In the genomic region with DNA sequence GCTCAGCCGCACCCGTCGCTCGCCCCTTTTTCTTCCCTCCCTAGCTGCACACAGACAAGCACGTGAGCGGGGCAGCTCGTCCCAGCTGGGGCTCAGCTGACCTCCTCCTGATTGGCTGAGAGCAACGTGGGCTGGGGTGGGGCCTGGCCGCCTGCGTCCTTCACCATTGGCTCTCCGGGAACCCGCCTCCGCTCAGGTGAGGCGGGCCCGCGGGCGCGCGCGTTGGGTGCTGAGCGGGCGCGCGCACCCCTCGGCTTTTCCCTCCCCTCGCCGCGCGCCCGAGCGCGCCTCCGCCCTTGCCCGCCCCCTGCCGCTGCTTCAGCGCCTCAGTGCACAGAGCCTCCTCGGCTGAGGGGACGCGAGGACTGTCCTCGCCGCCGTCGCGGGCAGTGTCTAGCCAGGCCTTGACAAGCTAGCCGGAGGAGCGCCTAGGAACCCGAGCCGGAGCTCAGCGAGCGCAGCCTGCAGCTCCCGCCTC, we compare ENCODE assay signal across 8 mouse cellular contexts. TPM values are rescaled to one million over a fixed set of nuclear protein-coding genes. Genes with fewer than 3 reads are reported as not detected.
A peak's percentile ranks its signal among the peaks of the same experiment; 100 is the strongest.
DNase-seq lines count a peak whose midpoint lies in the region; ATAC-seq and TF ChIP-seq lines count a peak whose summit lies in the region.

No protein-coding gene starts in this region.

- peaks cover 43% of the 10 kb centered on the region for H3K79me3 ChIP-seq in C2C12 (ENCODE audit: low read depth)

- H3K27ac ChIP-seq in heart, embryonic 12.5 days (ENCODE audit: poor library complexity, severe bottlenecking): peak overlapping the region; percentile 99
- peak overlapping the region; percentile 99 for H3K27ac ChIP-seq in kidney, postnatal 0 days
- H3K27ac ChIP-seq in liver, embryonic 11.5 days (ENCODE audit: low read depth, low read length): peak overlapping the region; percentile 94
- peak overlapping the region; percentile 99 for H3K27ac ChIP-seq in stomach, embryonic 14.5 days (ENCODE audit: low read length)

- H3K79me2 ChIP-seq in C2C12 (ENCODE audit: control insufficient read depth, insufficient read depth): peaks cover 45% of the 10 kb centered on the region

- ATAC-seq in heart, embryonic 12.5 days (ENCODE audit: insufficient number of reproducible peaks, low FRiP score): peak; percentile 100
- peak; percentile 99 for ATAC-seq in kidney, postnatal 0 days (replicated peaks; ENCODE audit: low FRiP score, low read depth)
- ATAC-seq in liver, embryonic 11.5 days (replicated peaks; ENCODE audit: low FRiP score): peak; percentile 99
- peak; percentile 100 for ATAC-seq in stomach, embryonic 14.5 days (ENCODE audit: insufficient number of reproducible peaks, insufficient read depth, low FRiP score, low read depth)

- peak; percentile 99 for TF ChIP-seq POLR2A in brain, embryonic 14.5 days (IDR thresholded peaks at IDR 0.05; ENCODE audit: borderline replicate concordance, extremely low read depth, insufficient read depth, insufficient read length, poor library complexity, severe bottlenecking)

- H3K9ac ChIP-seq in heart, embryonic 12.5 days: peak overlapping the region; percentile 97
- peak overlapping the region; percentile 98 for H3K9ac ChIP-seq in kidney, postnatal 0 days (ENCODE audit: low read depth, low read length)
- peak overlapping the region; percentile 97 for H3K9ac ChIP-seq in liver, embryonic 11.5 days (ENCODE audit: low read depth, low read length)
- H3K9ac ChIP-seq in stomach, embryonic 14.5 days (replicated peaks; ENCODE audit: low read depth, low read length): peak overlapping the region; percentile 97

- no peaks in the 10 kb centered on the region for H3K27me3 ChIP-seq in C2C12 (ENCODE audit: control insufficient read depth, insufficient read depth, insufficient read length)
- 0 out of 2 replicates have a peak, but pooled peaks cover 5% of the 10 kb centered on the region for H3K27me3 ChIP-seq in erythroblast, embryonic 14.5 days (ENCODE audit: control insufficient read depth)
- no peaks in the 10 kb centered on the region for H3K27me3 ChIP-seq in heart, embryonic 12.5 days (replicated peaks)
- H3K27me3 ChIP-seq in kidney, postnatal 0 days (ENCODE audit: insufficient read depth, low read length): no peaks in the 10 kb centered on the region
- H3K27me3 ChIP-seq in liver, embryonic 11.5 days (replicated peaks; ENCODE audit: control insufficient read depth, insufficient read depth, low read length): no peaks in the 10 kb centered on the region
- no peaks in the 10 kb centered on the region for H3K27me3 ChIP-seq in stomach, embryonic 14.5 days (ENCODE audit: control insufficient read depth, insufficient read depth, low read length)

- peaks cover 21% of the 10 kb centered on the region for H3K4me1 ChIP-seq in erythroblast, embryonic 14.5 days (ENCODE audit: control insufficient read depth)
- peaks cover 16% of the 10 kb centered on the region for H3K4me1 ChIP-seq in heart, embryonic 12.5 days (replicated peaks)
- no peaks in the 10 kb centered on the region; the same call in 1 of the 2 replicates for H3K4me1 ChIP-seq in kidney, postnatal 0 days (replicated peaks; ENCODE audit: insufficient read depth, low read length)
- peaks cover 6% of the 10 kb centered on the region for H3K4me1 ChIP-seq in liver, embryonic 11.5 days (replicated peaks; ENCODE audit: control insufficient read depth, insufficient read depth, low read length)
- H3K4me1 ChIP-seq in stomach, embryonic 14.5 days (ENCODE audit: control insufficient read depth, insufficient read depth, low read length): peaks cover 3% of the 10 kb centered on the region; the same call in 1 of the 2 replicates

- no peaks in the 10 kb centered on the region for H3K36me3 ChIP-seq in C2C12 (ENCODE audit: control insufficient read depth, insufficient read depth)
- no peaks in the 10 kb centered on the region for H3K36me3 ChIP-seq in erythroblast, embryonic 14.5 days (ENCODE audit: control insufficient read depth)
- no peaks in the 10 kb centered on the region for H3K36me3 ChIP-seq in heart, embryonic 12.5 days
- H3K36me3 ChIP-seq in kidney, postnatal 0 days (ENCODE audit: insufficient read depth, low read length): no peaks in the 10 kb centered on the region
- no peaks in the 10 kb centered on the region for H3K36me3 ChIP-seq in liver, embryonic 11.5 days (ENCODE audit: control insufficient read depth, insufficient read depth, low read length)
- H3K36me3 ChIP-seq in stomach, embryonic 14.5 days (ENCODE audit: control insufficient read depth, insufficient read depth, low read length): no peaks in the 10 kb centered on the region

- peak overlapping the region; percentile 78 for H3K4me3 ChIP-seq in C2C12 (ENCODE audit: insufficient read depth, poor library complexity, severe bottlenecking)
- peak overlapping the region; percentile 94 for H3K4me3 ChIP-seq in erythroblast, embryonic 14.5 days (replicated peaks)
- peak overlapping the region; percentile 77 for H3K4me3 ChIP-seq in heart, embryonic 12.5 days
- H3K4me3 ChIP-seq in kidney, postnatal 0 days (replicated peaks; ENCODE audit: low read depth, low read length): peak overlapping the region; percentile 88
- peak overlapping the region; percentile 91 for H3K4me3 ChIP-seq in liver, embryonic 11.5 days (ENCODE audit: low read depth, low read length)
- H3K4me3 ChIP-seq in stomach, embryonic 14.5 days (ENCODE audit: low read depth, low read length): peak overlapping the region; percentile 95

- H3K9me3 ChIP-seq in erythroblast, embryonic 14.5 days (ENCODE audit: control insufficient read depth, low read length): no peaks in the 10 kb centered on the region
- H3K9me3 ChIP-seq in heart, embryonic 12.5 days (replicated peaks): no peaks in the 10 kb centered on the region
- H3K9me3 ChIP-seq in kidney, postnatal 0 days (replicated peaks; ENCODE audit: low read length): no peaks in the 10 kb centered on the region
- H3K9me3 ChIP-seq in liver, embryonic 11.5 days (ENCODE audit: control insufficient read depth, low read length): no peaks in the 10 kb centered on the region
- H3K9me3 ChIP-seq in stomach, embryonic 14.5 days (ENCODE audit: control insufficient read depth, low read depth, low read length): no peaks in the 10 kb centered on the region

- H3K4me2 ChIP-seq in heart, embryonic 12.5 days: peak overlapping the region; percentile 64
- H3K4me2 ChIP-seq in kidney, postnatal 0 days (ENCODE audit: low read length): peak overlapping the region; percentile 70
- H3K4me2 ChIP-seq in liver, embryonic 11.5 days: peak overlapping the region; percentile 80
- peak overlapping the region; percentile 62 for H3K4me2 ChIP-seq in stomach, embryonic 14.5 days (replicated peaks; ENCODE audit: low read depth, low read length)

- peak overlapping the region; percentile 94 for H3ac ChIP-seq in C2C12 (ENCODE audit: control insufficient read depth, insufficient read length, low read depth)

- under 1% methylated on average over 49 of the region's 51 CpGs for WGBS in heart, embryonic 12.5 days
- 0% methylated on average over 40 of the region's 51 CpGs for WGBS in kidney, postnatal 0 days
- WGBS in liver, embryonic 11.5 days: 0% methylated on average over 40 of the region's 51 CpGs
- WGBS in stomach, embryonic 14.5 days: under 1% methylated on average over 40 of the region's 51 CpGs

- DNase-seq in brain, embryonic 14.5 days (ENCODE audit: low read depth): peak; percentile 99
- peak; percentile 99 for DNase-seq in kidney, postnatal 0 days (ENCODE audit: low spot score)
- DNase-seq in liver, embryonic 11.5 days (ENCODE audit: low spot score): peak; percentile 96
- DNase-seq in naive thymus-derived CD4-positive, alpha-beta T cell, adult 2 months (ENCODE audit: low read depth): peak; percentile 97

- peak; percentile 19 for TF ChIP-seq CTCF in C2C12 (IDR thresholded peaks at IDR 0.05; ENCODE audit: control insufficient read depth, insufficient read depth, insufficient read length)
- TF ChIP-seq CTCF in brain, embryonic 14.5 days (IDR thresholded peaks at IDR 0.05; ENCODE audit: borderline replicate concordance, extremely low read depth, insufficient read depth, insufficient read length): peak; percentile 36; the same call in 1 of the 2 replicates
- peak; percentile 61 for TF ChIP-seq CTCF in kidney, postnatal 0 days (IDR thresholded peaks at IDR 0.05; ENCODE audit: low read depth)

TF ChIP-seq in C2C12, 6 proteins besides CTCF, POLR2A, EP300 and RAD21:
- TF ChIP-seq USF1 (IDR thresholded peaks at IDR 0.05; ENCODE audit: low read depth): peak; percentile 69
- no peak for TF ChIP-seq MYOG (IDR thresholded peaks at IDR 0.05; ENCODE audit: control insufficient read depth, extremely low read depth, insufficient read length)
- no peak for TF ChIP-seq MAX (IDR thresholded peaks at IDR 0.05)
- peak; percentile 2 for TF ChIP-seq MYOD1 (IDR thresholded peaks at IDR 0.05; ENCODE audit: control insufficient read depth, insufficient read length, low read depth)
TF ChIP-seq in C2C12: peak in this region for 2.

RNA-seq across cellular contexts. Expression of a gene that starts 6.5 kb away (rescaled TPM):
- polyA plus RNA-seq in C2C12 (2012; fragmentation: generic; extraction: Trizol): 20.9 TPM
- 69.2 and 73.1 TPM in 2 replicates for polyA plus RNA-seq in brain, embryonic 14.5 days (2012; rRNA removed)
- polyA plus RNA-seq in erythroblast, embryonic 14.5 days (2012): 0.09 and 0.10 TPM in 2 replicates
- polyA plus RNA-seq in heart, embryonic 12.5 days (2016; fragmentation: Nextera tagmentation; extraction: Ambion mirVana): 219 and 235 TPM in 2 replicates
- polyA plus RNA-seq in kidney, postnatal 0 days (2015; fragmentation: Nextera tagmentation; extraction: Ambion mirVana): 74.9 and 75.1 TPM in 2 replicates
- 46.5 and 54.6 TPM in 2 replicates for polyA plus RNA-seq in liver, embryonic 11.5 days (2014; fragmentation: Nextera tagmentation; extraction: Ambion mirVana)
- polyA plus RNA-seq in stomach, embryonic 14.5 days (2014; fragmentation: Nextera tagmentation; extraction: Ambion mirVana): 79.0 and 87.4 TPM in 2 replicates

RNA-seq across cellular contexts. Expression of a gene that starts 29.7 kb away (rescaled TPM):
- not detected for polyA plus RNA-seq in C2C12 (2012; fragmentation: generic; extraction: Trizol)
- not detected in 2 replicates for polyA plus RNA-seq in brain, embryonic 14.5 days (2012; rRNA removed)
- not detected in 2 replicates for polyA plus RNA-seq in erythroblast, embryonic 14.5 days (2012)
- 7.8 and 10.7 TPM in 2 replicates for polyA plus RNA-seq in heart, embryonic 12.5 days (2016; fragmentation: Nextera tagmentation; extraction: Ambion mirVana)
- 8.1 and 8.5 TPM in 2 replicates for polyA plus RNA-seq in kidney, postnatal 0 days (2015; fragmentation: Nextera tagmentation; extraction: Ambion mirVana)
- 6.6 and 9.7 TPM in 2 replicates for polyA plus RNA-seq in liver, embryonic 11.5 days (2014; fragmentation: Nextera tagmentation; extraction: Ambion mirVana)
- 11.6 and 16.1 TPM in 2 replicates for polyA plus RNA-seq in stomach, embryonic 14.5 days (2014; fragmentation: Nextera tagmentation; extraction: Ambion mirVana)

RNA-seq across cellular contexts. Expression of a gene that starts 56.6 kb away (rescaled TPM):
- 2.5 TPM for polyA plus RNA-seq in C2C12 (2012; fragmentation: generic; extraction: Trizol)
- 33.4 and 34.1 TPM in 2 replicates for polyA plus RNA-seq in brain, embryonic 14.5 days (2012; rRNA removed)
- 0.18 TPM in 1 of 2 replicates, not detected in the other for polyA plus RNA-seq in erythroblast, embryonic 14.5 days (2012)
- 18.6 and 20.3 TPM in 2 replicates for polyA plus RNA-seq in heart, embryonic 12.5 days (2016; fragmentation: Nextera tagmentation; extraction: Ambion mirVana)
- 12.4 and 12.6 TPM in 2 replicates for polyA plus RNA-seq in kidney, postnatal 0 days (2015; fragmentation: Nextera tagmentation; extraction: Ambion mirVana)
- 13.6 and 15.1 TPM in 2 replicates for polyA plus RNA-seq in liver, embryonic 11.5 days (2014; fragmentation: Nextera tagmentation; extraction: Ambion mirVana)
- 20.9 and 22.4 TPM in 2 replicates for polyA plus RNA-seq in stomach, embryonic 14.5 days (2014; fragmentation: Nextera tagmentation; extraction: Ambion mirVana)

Comparison
In these comparisons a context has a peak if more than half of its experiments do, and no peak if none do; other contexts are left out.
1. Peak in every context shown above with its lines: DNase-seq, ATAC-seq, H3K4me3 ChIP-seq and H3K27ac ChIP-seq.
2. RNA of a gene that starts 6.5 kb away (polyA plus RNA-seq): 219 to 235 TPM in heart, embryonic 12.5 days, 79.0 to 87.4 TPM in stomach, embryonic 14.5 days, 74.9 to 75.1 TPM in kidney, postnatal 0 days, 69.2 to 73.1 TPM in brain, embryonic 14.5 days, 46.5 to 54.6 TPM in liver, embryonic 11.5 days and 20.9 TPM in C2C12 (single experiment); 0.09 to 0.10 TPM in erythroblast, embryonic 14.5 days; every median in the first group is over 10 times any median in the second.